Mouse (Mus musculus) kidney, embryonic 14.5 days (tissue): Measurements from ENCODE around the gene Klhl29. TPM values are rescaled to one million over a fixed set of nuclear protein-coding genes. Genes with fewer than 3 reads are reported as not detected.

ENCODE experiments used
- ATAC-seq: fragments of 200-750 bp; cut with Nextera tagmentation; 2 replicates; pipeline ENCODE4 v1.8.0; 2017; ENCODE audit warnings: moderate number of reproducible peaks, mild to moderate bottlenecking, moderate TSS enrichment, moderate library complexity; ENCODE audit not compliant: low FRiP score, low TSS enrichment
- H3K27ac ChIP-seq: fragments of 300-500 bp; sonication (generic); 2 replicates; pipeline ENCODE4 v1.5.1; 2014; ENCODE audit warnings: low read depth, mild to moderate bottlenecking, low read length, moderate library complexity, mixed read lengths
- H3K27me3 ChIP-seq: fragments of 300-500 bp; sonication (generic); 2 replicates; pipeline ENCODE4 v1.6.1; 2014; ENCODE audit warnings: mild to moderate bottlenecking, low read length; ENCODE audit not compliant: control insufficient read depth, insufficient read depth
- H3K36me3 ChIP-seq: fragments of 300-500 bp; sonication (generic); 2 replicates; pipeline ENCODE4 v1.6.1; 2014; ENCODE audit warnings: low read length, mixed read lengths; ENCODE audit not compliant: control insufficient read depth, insufficient read depth
- H3K4me1 ChIP-seq: fragments of 300-500 bp; sonication (generic); 2 replicates; pipeline ENCODE4 v1.6.1; 2014; ENCODE audit warnings: low read length, mixed read lengths; ENCODE audit not compliant: control insufficient read depth, insufficient read depth
- H3K4me2 ChIP-seq: fragments of 300-500 bp; sonication (generic); replicated peaks from 2 replicates; pipeline ENCODE4 v1.6.1; 2014; ENCODE audit warnings: low read depth, mild to moderate bottlenecking, low read length
- H3K4me3 ChIP-seq: fragments of 300-500 bp; sonication (generic); 2 replicates; pipeline ENCODE4 v1.5.1; 2014; ENCODE audit warnings: mild to moderate bottlenecking, low read length
- H3K9ac ChIP-seq: fragments of 300-500 bp; sonication (generic); 2 replicates; pipeline ENCODE4 v1.6.1; 2014; ENCODE audit warnings: low read depth, mild to moderate bottlenecking, low read length, moderate library complexity
- H3K9me3 ChIP-seq: fragments of 300-500 bp; sonication (generic); 2 replicates; pipeline ENCODE4 v1.6.1; 2016; ENCODE audit warnings: low read length; ENCODE audit not compliant: control insufficient read depth
- WGBS: fragments of 180-500 bp; shearing (Covaris S2); extraction: QIAGEN DNeasy Blood & Tissue Kit; methylation state at CpG from one replicate; pipeline ENCODE4 v1.1.7; 2014; 5-methylcytosine and 5-hydroxymethylcytosine counted together
- polyA plus RNA-seq: library from polyadenylated mRNA; unstranded; fragments of >200 nt; fragmentation: Nextera tagmentation; extraction: Ambion mirVana; gene quantifications from 2 replicates; pipeline ENCODE4 v1.2.1, GENCODE M21; 2014

The Klhl29 gene
- polyA plus RNA-seq, 1 experiment from 2014 or later, result 1.4 TPM

GRCm38 (mm10) chr12:5111343-5111742 lies 264.1 kb downstream of the Klhl29 start:
- H3K4me1 ChIP-seq, result no peaks in the 10 kb centered on the region
- 52% methylated on average over 3 of the region's 3 CpGs for WGBS
- H3K9ac ChIP-seq, result no peak overlapping the region
- H3K4me2 ChIP-seq, result no peak overlapping the region
- no peak for ATAC-seq
- no peaks in the 10 kb centered on the region for H3K27me3 ChIP-seq
- no peak overlapping the region for H3K27ac ChIP-seq
- H3K4me3 ChIP-seq, result no peak overlapping the region
- no peaks in the 10 kb centered on the region for H3K9me3 ChIP-seq
- H3K36me3 ChIP-seq, result no peaks in the 10 kb centered on the region

GRCm38 (mm10) chr12:5108613-5109012 lies 266.9 kb downstream of the Klhl29 start:
- 40% methylated on average over 6 of the region's 6 CpGs for WGBS
- Histone ChIP-seq H3K4me2 (no peak overlapping the region), H3K4me1 (no peaks in the 10 kb centered on the region), H3K36me3 (no peaks in the 10 kb centered on the region), H3K27me3 (no peaks in the 10 kb centered on the region), H3K9ac (no peak overlapping the region), H3K27ac (no peak overlapping the region), H3K4me3 (no peak overlapping the region), H3K9me3 (no peaks in the 10 kb centered on the region)
- peak; percentile 78 for ATAC-seq

- Histone ChIP-seq H3K27me3 (no peaks in the 10 kb centered on the region), H3K27ac (no peak overlapping the region), H3K9me3 (no peaks in the 10 kb centered on the region), H3K36me3 (no peaks in the 10 kb centered on the region), H3K4me2 (no peak overlapping the region), H3K4me3 (no peak overlapping the region), H3K9ac (no peak overlapping the region), H3K4me1 (no peaks in the 10 kb centered on the region)
- WGBS, result 20% methylated on average over 2 of the region's 2 CpGs
- ATAC-seq, result no peak
Observed at GRCm38 (mm10) chr12:5107795-5108194, 267.7 kb downstream of the Klhl29 start.

GRCm38 (mm10) chr12:5104422-5105052 lies 270.9 kb downstream of the Klhl29 start:
- no peaks in the 10 kb centered on the region for H3K36me3 ChIP-seq
- no peak overlapping the region for H3K27ac ChIP-seq
- no peaks in the 10 kb centered on the region for H3K9me3 ChIP-seq
- H3K9ac ChIP-seq, result no peak overlapping the region
- H3K4me2 ChIP-seq, result no peak overlapping the region
- 89% methylated on average over 9 of the region's 9 CpGs for WGBS
- no peaks in the 10 kb centered on the region for H3K4me1 ChIP-seq
- no peaks in the 10 kb centered on the region for H3K27me3 ChIP-seq
- H3K4me3 ChIP-seq, result no peak overlapping the region
- ATAC-seq, result no peak

GRCm38 (mm10) chr12:5101411-5102024 lies 274.0 kb downstream of the Klhl29 start:
- H3K4me3 ChIP-seq, result no peak overlapping the region
- H3K4me1 ChIP-seq, result no peaks in the 10 kb centered on the region
- 60% methylated on average over 13 of the region's 13 CpGs for WGBS
- ATAC-seq, result no peak
- H3K36me3 ChIP-seq, result no peaks in the 10 kb centered on the region
- H3K9ac ChIP-seq, result no peak overlapping the region
- no peaks in the 10 kb centered on the region for H3K9me3 ChIP-seq
- H3K27ac ChIP-seq, result no peak overlapping the region
- H3K27me3 ChIP-seq, result no peaks in the 10 kb centered on the region
- no peak overlapping the region for H3K4me2 ChIP-seq

- ATAC-seq, result no peak
- Histone ChIP-seq H3K4me1 (no peaks in the 10 kb centered on the region), H3K27me3 (no peaks in the 10 kb centered on the region), H3K4me2 (no peak overlapping the region), H3K4me3 (no peak overlapping the region), H3K36me3 (no peaks in the 10 kb centered on the region), H3K27ac (no peak overlapping the region), H3K9ac (no peak overlapping the region), H3K9me3 (no peaks in the 10 kb centered on the region)
- WGBS, result 81% methylated on average over 9 of the region's 9 CpGs
Observed at GRCm38 (mm10) chr12:5099572-5099971, 275.9 kb downstream of the Klhl29 start.

GRCm38 (mm10) chr12:5088639-5089038 lies 286.8 kb downstream of the Klhl29 start:
- WGBS, result 52% methylated on average over 1 of the region's 1 CpGs
- Histone ChIP-seq H3K4me1 (peaks cover 6% of the 10 kb centered on the region; the same call in 1 of the 2 replicates), H3K9ac (no peak overlapping the region), H3K4me2 (no peak overlapping the region), H3K4me3 (no peak overlapping the region), H3K27me3 (no peaks in the 10 kb centered on the region), H3K9me3 (no peaks in the 10 kb centered on the region), H3K27ac (no peak overlapping the region; the same call in 1 of the 2 replicates), H3K36me3 (no peaks in the 10 kb centered on the region)
- ATAC-seq, result peak; percentile 39; the same call in 1 of the 2 replicates

GRCm38 (mm10) chr12:5087787-5088519 lies 287.5 kb downstream of the Klhl29 start:
- 23% methylated on average over 10 of the region's 10 CpGs for WGBS
- Histone ChIP-seq H3K9me3 (no peaks in the 10 kb centered on the region), H3K4me1 (peaks cover 6% of the 10 kb centered on the region; the same call in 1 of the 2 replicates), H3K36me3 (no peaks in the 10 kb centered on the region), H3K4me3 (no peak overlapping the region), H3K9ac (no peak overlapping the region), H3K27ac (no peak overlapping the region), H3K27me3 (no peaks in the 10 kb centered on the region), H3K4me2 (no peak overlapping the region; the same call in 1 of the 2 replicates)
- ATAC-seq, result peak; percentile 63; the same call in 1 of the 2 replicates

- over 99% methylated on average over 5 of the region's 5 CpGs for WGBS
Observed at GRCm38 (mm10) chr12:5084714-5085113, 290.8 kb downstream of the Klhl29 start.

More at GRCm38 (mm10) chr12:5084714-5085113, 290.8 kb downstream of the Klhl29 start:
- H3K4me3 ChIP-seq, result no peak overlapping the region
- no peaks in the 10 kb centered on the region for H3K27me3 ChIP-seq
- H3K36me3 ChIP-seq, result no peaks in the 10 kb centered on the region
- no peak overlapping the region for H3K27ac ChIP-seq
- H3K9ac ChIP-seq, result no peak overlapping the region
- H3K9me3 ChIP-seq, result no peaks in the 10 kb centered on the region
- ATAC-seq, result no peak
- no peak overlapping the region for H3K4me2 ChIP-seq
- peaks cover 6% of the 10 kb centered on the region; the same call in 1 of the 2 replicates for H3K4me1 ChIP-seq
